In the genomic region with DNA sequence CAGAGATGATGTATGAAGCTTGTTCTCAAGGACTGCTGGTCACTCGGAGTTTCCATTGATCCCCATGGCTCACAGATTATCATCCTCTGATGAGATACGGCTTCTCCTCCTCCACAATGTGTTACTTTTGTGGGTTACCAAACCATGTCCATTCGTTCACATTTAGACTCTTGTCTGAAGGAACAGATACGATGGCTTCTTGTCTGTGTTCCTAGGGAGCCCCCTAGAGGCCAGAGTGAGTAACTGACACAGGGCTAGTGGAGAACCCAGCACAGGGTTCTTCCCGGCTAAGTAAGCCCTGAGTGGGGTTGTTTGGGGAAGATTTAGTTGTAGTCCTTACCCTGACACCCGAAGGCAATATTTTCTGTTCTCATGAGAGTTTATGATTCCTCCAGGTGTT, we compare ENCODE assay signal across 8 mouse cellular contexts. TPM values are rescaled to one million over a fixed set of nuclear protein-coding genes. Genes with fewer than 3 reads are reported as not detected.
DNase-seq lines count a peak whose midpoint lies in the region; ATAC-seq and TF ChIP-seq lines count a peak whose summit lies in the region.

No protein-coding gene starts in this region.

- H3K9ac ChIP-seq in ES-E14 (ENCODE audit: insufficient read depth, low read depth, low read length, poor library complexity, severe bottlenecking), result no peak overlapping the region
- H3K9ac ChIP-seq in liver, postnatal 0 days (replicated peaks), result no peak overlapping the region

- ATAC-seq in erythroblast, adult 5-6 weeks (replicated peaks; ENCODE audit: low FRiP score, poor library complexity, severe bottlenecking), result peak; percentile 89
- ATAC-seq in liver, postnatal 0 days, result peak; percentile 76

- H3K4me1 ChIP-seq in ES-E14 (ENCODE audit: control insufficient read depth in 2 of 2, insufficient read depth in 2 of 2, low read length in 2 of 2, poor library complexity in 1 of 2), result peaks cover 3 to 12% of the 10 kb centered on the region in 2 experiments; a peak in 2 of 4 replicates
- peaks cover 2% of the 10 kb centered on the region; the same call in 1 of the 2 replicates for H3K4me1 ChIP-seq in bone marrow macrophage, adult 2 months (ENCODE audit: control insufficient read depth, insufficient read depth, low read length)
- H3K4me1 ChIP-seq in liver, postnatal 0 days (ENCODE audit: insufficient read depth), result no peaks in the 10 kb centered on the region

- H3K4me3 ChIP-seq in ES-E14 (ENCODE audit: insufficient read depth in 1 of 2, low read depth in 1 of 2, low read length in 2 of 2, poor library complexity in 1 of 2, severe bottlenecking in 1 of 2), result no peak overlapping the region
- no peak overlapping the region for H3K4me3 ChIP-seq in bone marrow macrophage, adult 2 months (ENCODE audit: insufficient read depth, low read length)
- H3K4me3 ChIP-seq in liver, postnatal 0 days (ENCODE audit: low read depth, low read length), result no peak overlapping the region

- no peak for TF ChIP-seq POLR2A in bone marrow macrophage, adult 2 months (IDR thresholded peaks at IDR 0.05; ENCODE audit: borderline replicate concordance, low read depth, low read length)

- no peaks in the 10 kb centered on the region for H3K9me3 ChIP-seq in ES-E14 (ENCODE audit: control insufficient read depth, insufficient read depth, low read depth, low read length)
- peaks cover 4% of the 10 kb centered on the region; the same call in 1 of the 2 replicates for H3K9me3 ChIP-seq in liver, postnatal 0 days (ENCODE audit: low read length)

- no peak overlapping the region for H3K4me2 ChIP-seq in liver, postnatal 0 days (ENCODE audit: low read depth, low read length)

- intact Hi-C loops in heart, postnatal 36 days (cut with DNase I), result loop anchor here (5.0 kb wide), 1 partner anchor 105 kb away; no protein-coding TSS in a partner anchor

- TF ChIP-seq CTCF in bone marrow macrophage, adult 2 months (IDR thresholded peaks at IDR 0.05; ENCODE audit: low read depth, low read length), result peak; percentile 74
- peak; percentile 96 for TF ChIP-seq CTCF in liver, postnatal 0 days (IDR thresholded peaks at IDR 0.05; ENCODE audit: low read depth)

- H3K36me3 ChIP-seq in ES-E14 (ENCODE audit: control insufficient read depth, insufficient read depth, low read length, poor library complexity, severe bottlenecking), result no peaks in the 10 kb centered on the region
- no peaks in the 10 kb centered on the region for H3K36me3 ChIP-seq in liver, postnatal 0 days (replicated peaks; ENCODE audit: insufficient read depth, low read length)

- H3K27ac ChIP-seq in ES-E14 (ENCODE audit: insufficient read depth, low read depth, low read length, poor library complexity, severe bottlenecking), result no peak overlapping the region
- H3K27ac ChIP-seq in bone marrow macrophage, adult 2 months (ENCODE audit: insufficient read depth, low read depth, low read length), result no peak overlapping the region
- no peak overlapping the region for H3K27ac ChIP-seq in liver, postnatal 0 days (ENCODE audit: low read depth)

- H3K27me3 ChIP-seq in liver, postnatal 0 days (ENCODE audit: insufficient read depth, low read length), result no peaks in the 10 kb centered on the region

- in situ Hi-C loops in ES-E14 (cut with MboI; ENCODE audit: low sequenced_read_pairs in 2 of 2, unreplicated experiment in 2 of 2), result no loop called here

- 3% methylated on average over 6 of the region's 6 CpGs for WGBS in liver, postnatal 0 days (ENCODE audit: insufficient replicate concordance)

- no peak for TF ChIP-seq EP300 in liver, postnatal 0 days (IDR thresholded peaks at IDR 0.05; ENCODE audit: low read depth)

- DNase-seq in ES-E14 (ENCODE audit: low read depth, low spot score), result peak; percentile 78
- DNase-seq in heart, postnatal 36 days, result peak; percentile 72 to 73
- peak; percentile 68 to 81 for DNase-seq in kidney, postnatal 4 days
- DNase-seq in liver, postnatal 0 days, result peak; percentile 71
- peak; percentile 53 for DNase-seq in retina, adult 2 months (ENCODE audit: low read depth, low spot score)
- DNase-seq in thymus, postnatal 10 days (ENCODE audit: low spot score in 2 of 2), result peak; percentile 73 to 86

TF ChIP-seq in ES-E14, 5 proteins besides CTCF, POLR2A, EP300 and RAD21:
- no peak for TF ChIP-seq ZNF384 (IDR thresholded peaks at IDR 0.05; ENCODE audit: low read depth, low read length)
- no peak for TF ChIP-seq MAFK (IDR thresholded peaks at IDR 0.05; ENCODE audit: insufficient read depth, low read depth, low read length)
- TF ChIP-seq CHD2 (IDR thresholded peaks at IDR 0.05; ENCODE audit: low read depth, low read length), result no peak
- no peak for TF ChIP-seq HCFC1 (IDR thresholded peaks at IDR 0.05; ENCODE audit: borderline replicate concordance, insufficient read depth, low read length)
- no peak for TF ChIP-seq ZC3H11A (IDR thresholded peaks at IDR 0.05; ENCODE audit: borderline replicate concordance, low read depth, low read length)

RNA-seq across cellular contexts. Expression of a gene that starts 8.3 kb away (rescaled TPM):
- total RNA-seq in ES-E14 (2012; rRNA removed), result 136 and 169 TPM in 2 replicates
- polyA plus RNA-seq in bone marrow macrophage, adult 2 months (2012; ENCODE audit: insufficient read depth, insufficient read length, missing spikeins), result 38.3 and 43.1 TPM in 2 replicates
- total RNA-seq in erythroblast, adult 5-6 weeks (2015; ENCODE audit: low replicate concordance), result 17.5 and 18.6 TPM in 2 replicates
- 23.0 and 42.7 TPM in 2 replicates for total RNA-seq in erythroblast, adult 5-6 weeks (2017; ENCODE audit: low replicate concordance)
- total RNA-seq in heart, postnatal 36 days (2021), result 10 to 100 TPM; 29.2 to 31.2 TPM
- 15.4 and 15.8 TPM in 2 replicates for polyA plus RNA-seq in liver, postnatal 0 days (2015; fragmentation: Nextera tagmentation; extraction: Ambion mirVana)

RNA-seq across cellular contexts. Expression of a gene that starts 21.7 kb away (rescaled TPM):
- total RNA-seq in ES-E14 (2012; rRNA removed), result 0.18 and 0.26 TPM in 2 replicates
- 168 and 181 TPM in 2 replicates for polyA plus RNA-seq in bone marrow macrophage, adult 2 months (2012; ENCODE audit: insufficient read depth, insufficient read length, missing spikeins)
- total RNA-seq in erythroblast, adult 5-6 weeks (2015; ENCODE audit: low replicate concordance), result 8.6 and 14.2 TPM in 2 replicates
- total RNA-seq in erythroblast, adult 5-6 weeks (2017; ENCODE audit: low replicate concordance), result 8.0 and 9.1 TPM in 2 replicates
- total RNA-seq in heart, postnatal 36 days (2021), result 1 to 10 TPM; 3.6 to 3.9 TPM
- 4.4 and 4.7 TPM in 2 replicates for polyA plus RNA-seq in liver, postnatal 0 days (2015; fragmentation: Nextera tagmentation; extraction: Ambion mirVana)

RNA-seq across cellular contexts. Expression of a gene that starts 54.7 kb away (rescaled TPM):
- 5.2 and 7.9 TPM in 2 replicates for total RNA-seq in ES-E14 (2012; rRNA removed)
- polyA plus RNA-seq in bone marrow macrophage, adult 2 months (2012; ENCODE audit: insufficient read depth, insufficient read length, missing spikeins), result 9.4 and 12.7 TPM in 2 replicates
- 2.3 and 5.6 TPM in 2 replicates for total RNA-seq in erythroblast, adult 5-6 weeks (2015; ENCODE audit: low replicate concordance)
- 2.6 and 3.2 TPM in 2 replicates for total RNA-seq in erythroblast, adult 5-6 weeks (2017; ENCODE audit: low replicate concordance)
- 10 to 100 TPM; 10.4 to 15.1 TPM for total RNA-seq in heart, postnatal 36 days (2021)
- 5.8 and 6.3 TPM in 2 replicates for polyA plus RNA-seq in liver, postnatal 0 days (2015; fragmentation: Nextera tagmentation; extraction: Ambion mirVana)
